Mouse (Mus musculus) embryo, embryonic 11.5 days (tissue): ENCODE results near the gene Cdk12.

Source experiments
- DNase-seq: peaks from one replicate; pipeline ENCODE4 v3.0.0-alpha.2; 2012; ENCODE audit warnings: low read depth, low spot score

The Cdk12 gene

DNA sequence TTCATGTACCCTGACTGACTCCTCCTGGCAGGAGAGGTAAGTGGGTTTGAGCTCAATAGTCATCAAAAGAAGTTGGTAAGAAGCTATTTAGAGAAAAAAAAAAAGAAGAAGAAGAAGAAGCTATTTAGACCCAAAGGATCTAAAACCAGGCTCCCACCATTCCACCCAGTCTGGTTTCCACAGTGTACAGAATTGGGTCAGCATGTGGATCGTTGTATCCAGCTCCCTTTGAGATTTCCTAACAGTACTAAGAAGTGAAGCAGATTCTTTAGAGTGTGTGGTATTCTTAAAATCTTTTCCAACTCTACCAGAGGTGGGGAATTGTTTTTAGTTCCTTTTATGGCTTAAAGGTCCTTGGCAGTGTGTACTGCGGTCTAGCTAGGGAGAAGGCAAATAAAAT, 50.9 kb downstream of the Cdk12 start:
- DNase-seq, result no peak

- DNase-seq, result no peak
These were observed 58.0 kb downstream of the Cdk12 start for GRCm38 (mm10) chr11:98260706-98261479.

DNA sequence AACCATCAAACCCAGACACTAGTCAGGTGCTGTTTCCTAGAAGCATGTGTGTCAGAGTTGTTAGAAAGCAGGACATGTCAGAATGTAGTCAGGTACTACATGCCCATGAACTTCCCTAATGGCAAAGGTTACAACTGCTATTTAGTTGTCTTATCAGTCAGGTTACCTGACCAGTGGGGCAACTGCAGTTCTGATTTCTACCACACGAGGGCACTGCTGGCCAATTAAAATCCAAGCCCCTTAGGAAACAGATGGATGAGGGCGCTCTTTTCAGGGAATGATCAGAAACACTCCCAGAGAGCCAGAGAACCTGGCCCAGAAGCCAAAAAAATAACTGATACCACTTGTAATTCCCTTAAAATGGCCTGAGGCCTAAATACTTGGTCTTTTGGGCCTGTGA, 62.2 kb downstream of the Cdk12 start:
- peak; percentile 67 for DNase-seq

- DNase-seq, result no peak
These were observed 63.0 kb downstream of the Cdk12 start for GRCm38 (mm10) chr11:98265891-98266290.

DNA sequence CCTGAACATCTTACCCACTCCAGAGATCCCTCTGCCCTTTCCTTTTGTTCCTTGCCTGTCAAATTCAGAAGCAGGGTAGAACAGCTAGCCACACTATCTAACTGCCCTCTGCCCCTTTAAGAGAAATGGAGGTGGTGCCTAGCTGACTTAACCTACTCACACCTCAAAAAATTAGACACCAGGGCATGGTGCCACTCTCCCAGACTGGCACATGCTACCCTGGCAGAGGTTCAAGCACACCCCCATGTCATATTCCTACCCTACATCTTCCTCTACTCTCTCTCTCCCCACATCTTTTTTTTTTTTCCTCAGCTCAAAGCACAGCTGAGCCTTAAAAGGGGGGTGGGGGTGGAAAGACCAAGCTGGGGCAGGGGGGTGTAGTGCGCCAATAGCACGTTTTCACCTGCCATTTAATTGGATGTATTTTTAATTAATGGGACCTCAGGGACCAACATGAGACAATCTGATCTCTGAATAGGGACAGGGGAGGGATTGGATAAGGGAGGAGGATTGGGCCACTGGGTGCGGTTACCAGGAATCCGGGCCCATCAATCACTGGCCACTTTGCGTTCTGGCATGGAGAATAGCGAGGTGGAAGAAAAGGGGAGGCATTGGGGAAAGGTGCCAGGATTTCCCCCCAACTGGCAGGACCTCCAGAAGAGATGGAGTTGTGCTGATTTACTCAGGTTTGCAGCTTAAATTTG, 64.0 kb downstream of the Cdk12 start:
- DNase-seq, result no peak

GRCm38 (mm10) chr11:98270066-98270465, 67.2 kb downstream of the Cdk12 start:
- no peak for DNase-seq

DNA sequence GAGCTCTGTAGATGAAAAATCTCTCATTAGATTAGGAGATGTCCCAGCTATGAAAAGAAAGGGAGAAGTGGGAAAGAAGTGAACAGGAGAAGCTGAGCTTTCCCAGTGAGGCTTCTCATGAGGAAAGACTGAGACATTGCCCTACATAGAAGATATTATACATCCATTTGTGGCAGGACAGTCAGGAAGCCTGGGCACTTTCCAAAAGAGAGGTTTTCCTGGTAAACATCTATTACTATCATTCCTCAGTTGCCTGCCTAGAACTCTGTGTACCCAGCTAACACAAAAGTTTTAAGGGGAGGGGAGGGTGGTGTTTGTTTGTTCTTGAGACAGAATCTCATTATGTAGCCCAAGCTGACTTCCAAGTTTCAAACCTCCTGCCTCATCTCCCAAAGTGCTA, 67.6 kb downstream of the Cdk12 start:
- DNase-seq, result no peak

DNA sequence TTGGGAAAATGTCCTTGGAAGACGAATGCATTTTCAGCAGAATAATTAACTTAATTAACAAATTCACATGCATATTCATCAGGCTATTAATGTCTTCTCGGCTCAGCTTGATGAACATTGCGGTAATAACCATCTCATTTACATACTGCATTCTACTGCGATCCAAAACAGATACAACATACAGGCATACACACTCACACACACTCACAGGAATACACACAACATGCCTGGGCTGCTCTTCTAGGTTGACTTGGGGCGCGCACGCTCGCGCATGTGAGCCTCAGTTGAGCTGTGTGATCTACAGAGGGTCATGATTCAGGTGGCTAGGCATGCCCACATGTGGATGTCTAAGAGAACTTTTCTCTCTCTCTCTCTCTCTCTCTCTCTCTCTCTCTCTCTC, 80.9 kb downstream of the Cdk12 start:
- no peak for DNase-seq

GRCm38 (mm10) chr11:98284230-98284629, 81.4 kb downstream of the Cdk12 start:
- no peak for DNase-seq

GRCm38 (mm10) chr11:98285368-98285767, 82.5 kb downstream of the Cdk12 start:
- DNase-seq, result no peak

DNA sequence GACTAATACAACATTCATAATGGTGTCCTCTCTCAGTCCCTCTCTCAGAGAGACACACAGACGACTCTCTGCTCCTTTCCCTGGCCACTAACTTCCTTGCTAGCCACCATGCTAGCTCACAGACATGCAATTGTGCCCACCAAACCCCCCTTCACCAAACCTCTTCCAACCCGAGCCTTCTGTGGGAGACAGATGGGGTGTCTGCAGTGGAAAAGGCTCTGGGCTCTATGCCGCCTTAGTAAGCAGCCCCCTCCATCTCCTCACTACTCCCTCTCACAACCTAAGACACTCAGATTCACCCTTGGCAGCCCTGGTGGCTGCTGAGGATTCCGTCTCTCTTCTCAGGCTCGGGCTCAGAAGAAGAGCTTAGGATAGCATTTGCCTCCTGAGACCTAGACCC, 84.7 kb downstream of the Cdk12 start:
- no peak for DNase-seq

DNA sequence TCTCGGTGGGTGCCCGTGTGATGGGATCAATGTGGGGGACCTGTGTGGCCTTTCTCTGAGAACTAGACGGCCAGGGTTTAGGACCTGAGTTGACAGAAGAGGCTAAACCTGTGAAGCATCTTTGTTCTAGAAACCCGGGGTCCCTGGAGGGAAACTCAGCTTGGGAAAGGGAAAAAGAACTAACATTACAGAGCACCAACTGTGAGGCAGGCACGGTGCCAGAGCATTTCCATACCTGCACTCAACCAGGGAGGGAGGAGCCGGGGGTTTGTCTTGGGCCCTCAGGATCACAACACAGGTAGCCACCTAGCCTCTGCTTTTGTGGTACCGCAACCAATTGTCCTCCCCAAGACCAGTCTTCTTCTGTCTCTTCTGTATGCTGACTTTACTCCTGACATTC, 85.1 kb downstream of the Cdk12 start:
- no peak for DNase-seq

GRCm38 (mm10) chr11:98289873-98290272, 87.0 kb downstream of the Cdk12 start:
- no peak for DNase-seq

GRCm38 (mm10) chr11:98290906-98291305, 88.0 kb downstream of the Cdk12 start:
- no peak for DNase-seq

- DNase-seq, result no peak
These were observed 90.2 kb downstream of the Cdk12 start for GRCm38 (mm10) chr11:98293070-98293469.

DNA sequence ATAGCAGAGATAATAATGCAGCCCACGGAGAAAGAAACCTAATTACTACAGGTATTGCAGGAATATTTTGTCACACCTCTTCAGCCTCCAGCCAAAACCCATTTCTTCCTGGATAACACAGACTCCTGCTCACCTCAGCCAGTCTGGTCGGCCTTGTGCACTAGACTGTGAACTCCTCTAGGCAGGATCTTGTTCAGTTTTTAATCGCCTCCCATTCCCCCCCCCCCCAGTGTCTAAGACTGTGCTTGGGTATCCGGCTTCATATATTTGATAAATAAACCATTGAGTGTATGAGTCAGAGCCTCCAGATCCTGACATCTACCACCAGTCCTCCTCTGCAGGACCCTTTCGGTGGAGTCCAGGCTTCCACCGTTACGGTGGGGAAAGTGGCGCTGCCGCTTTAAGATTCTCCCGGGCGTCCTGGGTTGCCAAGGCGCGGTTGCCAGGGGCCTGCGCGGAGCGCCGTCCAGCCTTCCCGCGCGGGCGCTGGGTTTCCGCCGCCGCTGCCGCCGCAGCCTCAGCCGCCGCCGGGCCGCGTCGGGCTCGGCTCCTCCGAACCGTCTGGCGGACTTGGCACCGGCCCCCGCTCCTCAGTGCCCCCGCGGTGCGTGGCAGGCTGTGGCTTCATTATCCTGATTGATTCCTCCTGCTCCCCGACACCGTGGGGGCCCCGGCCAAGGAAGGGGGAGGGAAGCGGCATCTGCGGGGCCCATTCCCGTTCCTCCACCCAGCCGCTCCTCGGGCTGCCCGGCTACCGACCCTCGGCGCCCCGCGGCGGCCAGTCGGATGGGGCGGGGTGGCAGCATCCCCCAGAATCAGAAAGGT, 91.5 kb downstream of the Cdk12 start:
- DNase-seq, result peak; percentile 53

DNA sequence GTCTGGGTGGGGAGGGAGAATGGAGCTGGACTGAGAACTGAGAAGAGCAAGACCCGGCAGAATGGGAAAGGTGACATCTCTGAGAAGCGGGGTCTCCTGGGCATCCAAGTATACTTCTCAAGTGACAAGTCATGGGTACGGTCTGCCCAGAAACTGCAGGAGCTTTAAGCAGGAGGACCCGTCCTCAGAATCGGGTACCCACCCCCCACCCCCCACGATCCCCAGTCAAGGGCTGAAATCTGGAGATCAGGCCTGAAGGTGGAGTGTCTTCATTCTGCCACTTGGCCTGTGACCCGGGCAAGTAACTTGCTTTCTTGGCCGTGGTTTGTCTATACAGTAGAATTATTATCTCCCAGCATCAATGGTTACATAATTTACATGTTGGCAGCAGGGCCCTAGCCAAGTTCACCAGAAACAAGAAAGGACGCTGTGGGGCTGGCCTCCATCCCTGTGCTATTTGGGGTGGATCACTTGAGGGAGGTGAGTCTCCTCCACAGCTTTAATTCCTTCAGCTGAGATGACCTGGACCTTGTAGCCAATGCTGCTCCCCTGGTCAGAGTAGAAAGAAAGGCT, 92.2 kb downstream of the Cdk12 start:
- no peak for DNase-seq

DNA sequence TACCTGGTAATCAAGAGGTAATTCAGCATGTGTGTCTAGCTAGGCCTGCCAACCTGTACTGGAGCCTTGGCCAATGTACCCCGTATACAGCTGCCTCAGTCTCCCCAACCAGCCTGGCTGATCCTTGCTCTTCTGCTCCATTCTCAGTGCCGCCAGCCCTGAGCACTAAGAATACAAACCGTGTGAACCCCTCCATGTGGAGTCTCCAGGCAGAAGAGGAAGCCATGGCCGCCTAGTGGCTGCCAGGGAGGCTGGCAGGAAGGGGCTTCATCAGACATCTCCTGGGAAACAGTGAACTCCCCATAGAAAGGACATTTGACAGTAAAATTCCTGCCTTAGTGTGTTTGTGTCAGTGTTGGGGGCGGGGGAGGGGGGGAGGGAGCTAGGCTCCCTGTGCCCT, 93.4 kb downstream of the Cdk12 start:
- no peak for DNase-seq

- no peak for DNase-seq
These were observed 94.1 kb downstream of the Cdk12 start for GRCm38 (mm10) chr11:98296916-98297315.

- no peak for DNase-seq
These were observed 94.9 kb downstream of the Cdk12 start for GRCm38 (mm10) chr11:98297778-98298177.

GRCm38 (mm10) chr11:98298484-98299205, 95.8 kb downstream of the Cdk12 start:
- DNase-seq, result no peak
